Mouse (Mus musculus): ENCODE results near the gene Eif4ebp2. TPM values are rescaled to one million over a fixed set of nuclear protein-coding genes. Genes with fewer than 3 reads are reported as not detected.
A peak's percentile ranks its signal among the peaks of the same experiment; 100 is the strongest.

Gene Eif4ebp2
- polyA plus RNA-seq, 1 experiment from 2014 or later: 50.3 TPM

DNA sequence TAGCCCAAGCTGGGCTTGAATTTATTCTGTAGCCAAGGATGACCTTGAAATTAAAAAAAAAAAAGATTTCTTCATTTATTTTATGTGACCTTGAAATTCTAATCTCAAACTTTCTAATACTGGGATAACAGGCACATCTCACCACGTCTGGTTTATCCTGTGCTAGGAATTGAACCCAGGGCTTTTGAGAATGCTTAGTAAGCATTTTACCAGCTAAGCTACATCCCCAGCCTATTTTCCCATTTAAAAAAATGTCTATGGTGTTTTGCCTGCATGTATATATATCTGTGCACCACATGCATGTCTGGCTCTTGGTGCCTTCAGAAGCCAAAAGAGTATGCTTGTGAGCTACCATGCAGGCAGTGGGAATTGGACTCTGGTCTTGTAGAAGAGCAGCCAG, 28.0 kb upstream of the Eif4ebp2 start:
- no peak for ATAC-seq (ENCODE audit: low read depth)
- 72% methylated on average over 1 of the region's 1 CpGs for WGBS
- Histone ChIP-seq H3K36me3 (no peaks in the 10 kb centered on the region), H3K9me3 (no peaks in the 10 kb centered on the region), H3K27ac (replicated peaks) (no peak overlapping the region), H3K9ac (no peak overlapping the region), H3K4me2 (no peak overlapping the region), H3K27me3 (0 out of 2 replicates have a peak, but pooled peaks cover 5% of the 10 kb centered on the region), H3K4me1 (replicated peaks) (peaks cover 18% of the 10 kb centered on the region), H3K4me3 (no peak overlapping the region)

DNA sequence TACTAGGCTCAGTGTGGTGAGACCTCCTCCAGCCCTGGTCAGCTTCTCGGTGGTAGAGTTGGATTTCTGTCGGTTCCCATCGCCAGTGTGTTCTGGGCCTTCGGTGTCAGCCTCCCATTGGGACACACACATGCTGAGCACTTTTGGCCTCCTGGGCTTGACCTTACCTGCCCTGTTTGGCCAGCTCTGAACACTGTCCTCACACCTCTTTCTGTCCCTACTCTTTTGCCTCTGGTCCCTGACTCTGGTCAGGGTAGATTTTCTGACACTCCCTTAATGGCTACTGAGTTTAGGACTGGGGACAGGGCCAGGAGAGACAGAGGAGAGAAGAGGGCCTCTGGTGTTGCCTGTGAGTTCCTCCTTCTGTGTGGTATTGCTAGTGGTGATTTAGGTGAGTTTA, 27.5 kb upstream of the Eif4ebp2 start:
- Histone ChIP-seq H3K9me3 (no peaks in the 10 kb centered on the region), H3K27me3 (0 out of 2 replicates have a peak, but pooled peaks cover 5% of the 10 kb centered on the region), H3K4me2 (no peak overlapping the region), H3K36me3 (no peaks in the 10 kb centered on the region), H3K4me3 (no peak overlapping the region), H3K9ac (no peak overlapping the region), H3K27ac (replicated peaks) (no peak overlapping the region), H3K4me1 (replicated peaks) (peaks cover 21% of the 10 kb centered on the region)
- WGBS: 91% methylated on average over 4 of the region's 4 CpGs
- no peak for ATAC-seq (ENCODE audit: low read depth)

DNA sequence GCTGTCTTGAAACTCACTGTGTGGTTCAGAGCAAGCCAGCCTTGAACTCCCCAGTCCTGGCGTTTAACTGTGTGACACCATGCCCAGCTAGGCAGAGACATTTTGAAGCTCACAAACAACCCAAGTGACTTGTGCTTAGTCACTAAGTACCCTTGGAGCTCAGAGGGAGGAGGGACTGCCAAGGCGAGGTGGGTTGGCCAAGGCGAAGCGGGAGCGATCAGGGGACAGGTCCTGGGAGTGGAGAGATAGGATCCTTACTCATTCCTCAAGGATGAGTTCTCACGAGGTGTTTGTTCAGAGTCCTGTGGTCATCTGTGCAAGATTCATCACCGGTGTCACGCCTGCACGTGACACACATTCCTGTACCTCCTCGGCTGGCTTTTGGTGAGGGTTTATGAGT, 27.0 kb upstream of the Eif4ebp2 start:
- H3K4me1 ChIP-seq (replicated peaks): peaks cover 26% of the 10 kb centered on the region
- no peak overlapping the region for H3K4me2 ChIP-seq
- no peak overlapping the region for H3K27ac ChIP-seq (replicated peaks)
- 0 out of 2 replicates have a peak, but pooled peaks cover 5% of the 10 kb centered on the region for H3K27me3 ChIP-seq
- no peak overlapping the region for H3K4me3 ChIP-seq
- no peak overlapping the region for H3K9ac ChIP-seq
- 88% methylated on average over 10 of the region's 10 CpGs for WGBS
- no peaks in the 10 kb centered on the region for H3K9me3 ChIP-seq
- H3K36me3 ChIP-seq: no peaks in the 10 kb centered on the region
- ATAC-seq (ENCODE audit: low read depth): no peak

DNA sequence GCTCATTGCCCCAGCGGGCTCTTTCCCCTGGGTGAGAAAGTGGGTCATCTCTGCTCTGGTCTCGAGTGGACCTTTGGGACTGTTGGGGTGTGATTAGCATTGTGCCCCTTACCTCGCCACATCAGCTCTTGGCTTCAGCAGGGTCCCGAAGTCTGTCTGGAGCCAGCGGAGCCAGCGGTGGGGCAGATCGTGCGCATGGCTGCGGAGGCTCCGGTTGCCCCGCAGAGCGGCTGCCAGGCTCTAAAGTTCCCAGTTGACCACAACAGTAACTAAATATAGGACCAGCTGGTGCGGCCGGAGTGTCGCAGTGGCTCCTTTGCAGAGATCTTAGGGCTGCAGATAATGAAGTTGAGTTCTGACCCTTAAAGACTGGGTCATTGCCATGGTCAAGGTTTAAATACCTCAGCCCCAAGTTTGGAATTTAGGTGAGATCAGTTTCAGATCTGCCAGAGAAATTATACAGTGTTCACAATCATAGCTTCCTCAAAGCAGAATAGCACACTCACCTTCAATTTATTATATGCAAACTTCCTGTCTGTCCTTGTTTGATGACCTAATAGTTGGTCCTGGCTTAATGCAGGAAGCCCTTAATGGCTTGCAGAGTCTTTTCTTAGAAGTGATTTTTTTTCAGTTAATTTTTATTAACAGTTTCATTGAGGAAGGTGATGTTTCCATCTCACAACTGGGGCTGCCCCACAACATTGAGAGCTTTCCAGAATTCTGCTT, 24.1 kb upstream of the Eif4ebp2 start:
- Histone ChIP-seq H3K9me3 (no peaks in the 10 kb centered on the region), H3K4me1 (replicated peaks) (peaks cover 31% of the 10 kb centered on the region), H3K27me3 (0 out of 2 replicates have a peak, but pooled peaks cover 5% of the 10 kb centered on the region), H3K9ac (peak overlapping the region; percentile 79), H3K27ac (replicated peaks) (peak overlapping the region; percentile 84; the same call in 1 of the 2 replicates), H3K4me3 (peak overlapping the region; percentile 82), H3K36me3 (no peaks in the 10 kb centered on the region), H3K4me2 (peak overlapping the region; percentile 85)
- WGBS: 2% methylated on average over 15 of the region's 15 CpGs
- no peak; the same call in 1 of the 2 replicates for ATAC-seq (ENCODE audit: low read depth)

DNA sequence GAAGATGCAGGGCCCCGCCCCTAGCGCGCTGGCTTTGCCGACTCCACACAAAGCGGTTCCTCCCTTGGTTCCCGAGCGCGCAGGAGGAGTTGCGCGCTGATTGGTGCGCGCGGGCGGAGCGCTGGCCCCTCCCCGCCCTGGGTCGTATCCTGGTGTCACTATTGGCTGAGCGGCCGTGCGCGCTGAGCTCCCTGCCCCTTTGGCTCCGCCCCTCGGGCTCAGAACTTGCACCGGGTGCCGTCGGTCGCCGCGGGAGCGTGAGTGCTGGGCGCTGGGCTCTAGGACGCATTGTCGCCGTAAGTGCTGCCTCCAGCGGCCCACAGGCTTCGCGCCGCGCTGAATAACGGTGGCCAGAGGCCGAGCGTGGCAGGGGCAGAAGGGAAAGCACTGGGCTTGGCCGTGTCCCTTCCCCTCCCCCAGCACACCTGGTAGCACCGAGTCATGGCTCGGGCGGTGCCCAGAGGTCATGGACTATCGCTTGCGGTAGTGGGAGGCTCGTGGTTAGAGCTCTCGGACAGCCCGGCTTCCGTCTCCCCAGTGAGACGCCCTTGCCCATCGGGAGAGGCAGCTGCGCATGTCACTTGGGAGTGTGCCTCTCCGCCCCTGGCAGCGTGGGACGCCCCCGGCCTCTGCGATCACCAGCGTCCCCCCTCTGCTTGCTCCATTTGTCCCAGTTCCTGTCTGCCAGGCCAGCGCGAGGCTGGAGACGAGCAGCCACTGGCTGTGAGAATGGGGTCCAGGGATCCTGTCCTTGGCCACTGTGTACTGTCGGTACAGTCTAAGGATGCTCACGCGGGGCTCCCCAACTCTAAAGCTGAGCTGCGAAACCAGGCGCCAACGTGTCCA, 23.4 kb upstream of the Eif4ebp2 start, which contains the start of gene Lrrc20:
TSS of gene Lrrc20 (plus strand) at position 208 of the 846 bp plus-strand sequence.
- WGBS: under 1% methylated on average over 70 of the region's 70 CpGs
- H3K36me3 ChIP-seq: no peaks in the 10 kb centered on the region
- H3K9ac ChIP-seq: peak within 1 kb of the TSS; percentile 79
- H3K4me2 ChIP-seq: peak within 1 kb of the TSS; percentile 85
- peak; percentile 99 for ATAC-seq (ENCODE audit: low read depth)
- no peaks in the 10 kb centered on the region for H3K9me3 ChIP-seq
- H3K27ac ChIP-seq (replicated peaks): peak within 1 kb of the TSS; percentile 84
- peak within 1 kb of the TSS; percentile 82 for H3K4me3 ChIP-seq
- H3K27me3 ChIP-seq: 0 out of 2 replicates have a peak, but pooled peaks cover 5% of the 10 kb centered on the region
- H3K4me1 ChIP-seq (replicated peaks): peaks cover 31% of the 10 kb centered on the region

DNA sequence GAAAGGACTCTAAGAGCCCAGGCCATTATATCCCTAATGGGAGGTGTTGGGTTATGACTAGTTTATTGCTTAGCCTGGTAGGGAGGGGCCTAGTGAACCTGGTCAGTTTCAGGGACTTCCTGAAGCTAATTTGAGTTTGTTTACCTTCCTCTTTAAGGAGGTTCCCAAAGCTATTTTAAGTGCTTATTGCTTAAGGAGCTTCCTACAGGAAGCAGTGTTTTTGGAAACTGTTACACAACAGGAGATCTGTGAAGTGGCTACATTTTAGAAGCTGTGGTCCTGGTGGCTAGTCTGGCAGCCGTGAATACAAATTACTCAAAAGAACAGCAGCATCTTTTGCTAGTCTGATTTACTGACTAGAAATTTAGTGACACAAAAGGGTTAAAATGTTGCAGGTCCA, 21.9 kb upstream of the Eif4ebp2 start:
- H3K27me3 ChIP-seq: 0 out of 2 replicates have a peak, but pooled peaks cover 5% of the 10 kb centered on the region
- no peak for ATAC-seq (ENCODE audit: low read depth)
- peak overlapping the region; percentile 85 for H3K4me2 ChIP-seq
- no peaks in the 10 kb centered on the region for H3K9me3 ChIP-seq
- H3K9ac ChIP-seq: no peak overlapping the region
- peak overlapping the region; percentile 82 for H3K4me3 ChIP-seq
- peaks cover 31% of the 10 kb centered on the region for H3K4me1 ChIP-seq (replicated peaks)
- H3K27ac ChIP-seq (replicated peaks): no peak overlapping the region
- WGBS: 80% methylated on average over 1 of the region's 1 CpGs
- no peaks in the 10 kb centered on the region for H3K36me3 ChIP-seq

DNA sequence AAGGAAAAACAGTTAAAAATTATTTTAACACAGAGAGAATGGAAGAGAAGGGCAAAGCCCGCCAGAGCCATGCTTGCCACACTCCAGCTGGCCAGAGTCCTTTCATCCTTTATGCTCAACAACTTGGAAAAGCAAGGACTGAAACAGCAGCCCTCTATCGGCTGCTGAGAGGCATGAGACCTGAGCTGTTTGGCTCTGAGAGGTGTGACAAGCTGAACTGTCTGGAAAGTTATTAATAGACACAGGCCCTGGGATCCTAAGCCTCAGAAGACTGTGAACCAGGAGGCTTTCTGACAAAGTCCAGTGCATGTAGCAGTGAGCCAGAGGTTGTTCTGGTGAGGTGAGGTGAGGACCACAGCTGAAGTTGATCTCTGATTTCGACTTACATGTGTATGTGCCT, 21.2 kb upstream of the Eif4ebp2 start:
- Histone ChIP-seq H3K4me1 (replicated peaks) (peaks cover 31% of the 10 kb centered on the region), H3K4me2 (no peak overlapping the region), H3K36me3 (no peaks in the 10 kb centered on the region), H3K9me3 (no peaks in the 10 kb centered on the region), H3K4me3 (no peak overlapping the region), H3K27me3 (0 out of 2 replicates have a peak, but pooled peaks cover 5% of the 10 kb centered on the region), H3K9ac (no peak overlapping the region), H3K27ac (replicated peaks) (no peak overlapping the region)
- 75% methylated on average over 3 of the region's 3 CpGs for WGBS
- no peak for ATAC-seq (ENCODE audit: low read depth)

DNA sequence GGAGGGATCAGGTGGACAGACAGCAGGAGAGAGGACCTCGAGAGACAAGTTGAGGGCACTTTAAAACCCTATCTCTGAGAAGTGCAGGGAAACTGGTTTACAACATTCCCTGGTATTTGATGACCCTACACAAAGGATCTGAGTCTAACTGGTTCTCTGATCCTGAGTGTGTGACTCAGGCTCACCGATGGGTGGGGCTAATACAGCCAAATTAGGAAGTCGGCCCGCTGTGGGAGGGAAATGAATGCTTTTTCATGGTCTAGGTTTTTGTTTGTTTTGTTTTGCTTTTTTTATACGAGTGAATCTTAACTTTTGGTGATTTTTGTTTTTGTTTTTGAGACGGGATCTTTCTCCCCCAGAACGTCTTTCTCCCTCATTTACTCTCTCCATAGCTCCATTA, 16.4 kb upstream of the Eif4ebp2 start:
- Histone ChIP-seq H3K4me3 (no peak overlapping the region), H3K4me2 (no peak overlapping the region), H3K36me3 (no peaks in the 10 kb centered on the region), H3K9me3 (no peaks in the 10 kb centered on the region), H3K4me1 (replicated peaks) (no peaks in the 10 kb centered on the region), H3K27ac (replicated peaks) (no peak overlapping the region), H3K9ac (no peak overlapping the region), H3K27me3 (no peaks in the 10 kb centered on the region)
- 54% methylated on average over 7 of the region's 7 CpGs for WGBS
- ATAC-seq (ENCODE audit: low read depth): no peak

DNA sequence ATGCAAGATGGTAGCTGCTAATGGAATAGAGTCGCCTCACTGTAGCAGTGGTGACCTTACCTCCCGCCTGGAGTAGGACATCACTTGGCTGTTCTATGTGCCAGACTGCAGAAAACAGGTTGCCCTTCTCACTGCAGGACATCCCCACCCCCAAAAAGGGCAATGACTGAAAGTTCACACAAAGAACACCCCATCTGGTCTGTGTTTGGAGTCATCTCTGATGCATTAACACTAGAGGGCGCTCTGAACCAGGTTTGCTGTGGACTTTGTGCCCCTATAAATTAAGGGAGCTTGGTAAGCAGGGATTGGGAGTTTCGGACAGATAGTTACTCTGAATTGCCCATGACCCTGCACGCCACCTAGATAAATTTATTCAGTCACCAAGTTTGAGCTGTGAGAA, 14.4 kb upstream of the Eif4ebp2 start:
- Histone ChIP-seq H3K27me3 (no peaks in the 10 kb centered on the region), H3K4me2 (no peak overlapping the region), H3K27ac (replicated peaks) (no peak overlapping the region), H3K9me3 (no peaks in the 10 kb centered on the region), H3K9ac (no peak overlapping the region), H3K4me1 (replicated peaks) (no peaks in the 10 kb centered on the region), H3K36me3 (no peaks in the 10 kb centered on the region), H3K4me3 (no peak overlapping the region)
- ATAC-seq (ENCODE audit: low read depth): 0 out of 2 replicates have a peak, but pooled peaks have one; percentile 23
- WGBS: 27% methylated on average over 5 of the region's 5 CpGs

DNA sequence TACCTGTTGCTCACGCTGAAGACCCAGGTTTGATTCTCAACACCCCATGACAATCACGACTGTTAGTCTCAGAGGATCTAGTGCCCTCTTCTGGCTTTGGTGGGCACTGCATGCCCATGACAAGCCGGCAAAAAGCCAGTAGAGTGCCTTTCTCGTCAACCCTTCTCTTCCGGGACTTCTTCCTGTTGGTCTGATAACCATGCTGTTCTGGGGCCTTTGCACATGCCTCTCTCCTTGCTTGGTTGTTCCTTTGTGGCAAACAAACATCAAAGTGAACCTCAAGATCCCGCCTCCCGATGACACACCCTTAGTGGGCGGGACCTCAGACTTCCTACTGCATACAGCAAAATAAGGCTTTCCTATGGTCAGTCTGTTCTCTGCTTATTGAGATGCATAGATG, 13.8 kb upstream of the Eif4ebp2 start:
- WGBS: 75% methylated on average over 8 of the region's 8 CpGs
- Histone ChIP-seq H3K9me3 (no peaks in the 10 kb centered on the region), H3K36me3 (no peaks in the 10 kb centered on the region), H3K4me3 (no peak overlapping the region), H3K27ac (replicated peaks) (no peak overlapping the region), H3K27me3 (no peaks in the 10 kb centered on the region), H3K4me2 (no peak overlapping the region), H3K4me1 (replicated peaks) (no peaks in the 10 kb centered on the region), H3K9ac (no peak overlapping the region)
- ATAC-seq (ENCODE audit: low read depth): no peak

DNA sequence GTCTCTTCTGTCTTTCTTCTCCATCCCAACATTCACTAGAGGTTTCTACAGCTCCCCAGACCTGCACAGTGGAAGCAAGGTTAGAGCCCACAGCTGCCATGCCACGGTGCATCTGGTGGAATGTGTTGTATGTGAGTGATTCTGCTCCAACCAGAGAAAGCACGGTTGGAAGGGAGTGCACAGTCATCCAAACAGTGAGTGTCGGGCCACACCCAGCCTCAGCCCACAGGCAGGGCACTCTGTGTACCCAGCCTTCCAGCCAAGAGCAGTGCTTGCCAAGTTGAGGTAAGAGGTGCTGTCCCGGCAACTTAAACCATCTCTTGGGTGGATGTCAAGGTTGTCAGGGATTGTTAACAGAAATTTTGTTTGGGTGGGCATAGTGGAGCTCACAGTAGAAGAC, 12.5 kb upstream of the Eif4ebp2 start:
- Histone ChIP-seq H3K4me3 (no peak overlapping the region), H3K4me2 (no peak overlapping the region), H3K27me3 (no peaks in the 10 kb centered on the region), H3K9me3 (no peaks in the 10 kb centered on the region), H3K36me3 (no peaks in the 10 kb centered on the region), H3K4me1 (replicated peaks) (no peaks in the 10 kb centered on the region), H3K27ac (replicated peaks) (no peak overlapping the region), H3K9ac (no peak overlapping the region)
- no peak for ATAC-seq (ENCODE audit: low read depth)
- WGBS: 84% methylated on average over 4 of the region's 4 CpGs

DNA sequence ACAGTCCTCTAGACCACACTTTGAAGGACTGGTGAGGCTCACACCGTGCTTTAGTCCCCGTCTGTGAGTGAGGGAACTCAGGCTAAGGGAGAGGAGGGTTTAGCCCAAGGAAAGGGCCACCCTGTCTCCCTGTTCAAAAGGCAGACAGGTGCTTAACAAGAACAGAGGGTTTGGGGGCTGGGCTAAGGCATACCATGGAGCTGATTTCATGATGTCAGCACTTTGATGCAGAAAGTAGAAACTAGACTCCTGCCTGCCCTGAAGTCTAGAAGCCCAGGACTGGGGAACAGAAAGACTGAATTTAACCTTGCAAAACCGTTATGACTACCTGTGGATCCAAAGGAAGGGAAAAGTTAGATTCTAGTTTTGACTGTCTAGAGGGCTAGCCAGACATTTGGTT, 4.7 kb upstream of the Eif4ebp2 start:
- H3K9me3 ChIP-seq: 0 out of 2 replicates have a peak, but pooled peaks cover 3% of the 10 kb centered on the region
- no peak overlapping the region for H3K4me2 ChIP-seq
- no peak overlapping the region for H3K4me3 ChIP-seq
- no peaks in the 10 kb centered on the region for H3K36me3 ChIP-seq
- H3K4me1 ChIP-seq (replicated peaks): no peaks in the 10 kb centered on the region
- no peak for ATAC-seq (ENCODE audit: low read depth)
- WGBS: 68% methylated on average over 3 of the region's 3 CpGs
- H3K9ac ChIP-seq: no peak overlapping the region
- H3K27me3 ChIP-seq: no peaks in the 10 kb centered on the region
- H3K27ac ChIP-seq (replicated peaks): no peak overlapping the region
